Mouse (Mus musculus) small intestine, adult 2 months (tissue): ENCODE data around the gene Slc24a3.

ENCODE experiments used
- CTCF ChIP-seq: fragments of 200-500 bp; IDR thresholded peaks from 2 replicates; pipeline ENCODE4 v1.5.1; 2012; ENCODE audit warnings: low read depth, mild to moderate bottlenecking, control low read depth, inconsistent platforms, low read length, moderate library complexity, mixed read lengths; ENCODE audit not compliant: insufficient replicate concordance, insufficient read length; ENCODE audit errors: extremely low read depth
- POLR2A ChIP-seq: fragments of 200-500 bp; IDR thresholded peaks from 2 replicates; pipeline ENCODE4 v1.6.1; 2012; ENCODE audit warnings: low read depth, mild to moderate bottlenecking, control low read depth, inconsistent platforms, low read length, moderate library complexity

DNA sequence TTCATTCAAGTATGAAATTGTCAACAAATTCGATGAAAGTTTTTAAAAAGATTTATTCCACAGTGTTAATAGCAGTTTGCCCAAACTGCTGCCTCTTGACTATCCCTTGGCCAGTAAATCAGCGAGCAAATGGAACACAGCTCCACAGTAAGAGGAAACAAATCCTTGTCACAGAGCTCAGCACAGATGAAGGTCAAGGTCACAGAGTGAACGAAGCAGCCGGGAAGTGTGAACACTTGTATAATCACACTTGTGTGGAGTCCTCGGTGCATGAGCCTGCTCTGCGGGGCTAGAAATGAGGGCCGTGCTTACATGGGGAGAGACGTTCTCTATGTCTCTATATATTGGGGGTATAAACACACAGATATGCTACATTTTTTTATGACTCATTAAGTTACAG, 397.0 kb downstream of the Slc24a3 start:
- no peak for TF ChIP-seq CTCF
- TF ChIP-seq POLR2A, result no peak
